Mouse (Mus musculus): ENCODE measurements around the gene Dgki.

DNA sequence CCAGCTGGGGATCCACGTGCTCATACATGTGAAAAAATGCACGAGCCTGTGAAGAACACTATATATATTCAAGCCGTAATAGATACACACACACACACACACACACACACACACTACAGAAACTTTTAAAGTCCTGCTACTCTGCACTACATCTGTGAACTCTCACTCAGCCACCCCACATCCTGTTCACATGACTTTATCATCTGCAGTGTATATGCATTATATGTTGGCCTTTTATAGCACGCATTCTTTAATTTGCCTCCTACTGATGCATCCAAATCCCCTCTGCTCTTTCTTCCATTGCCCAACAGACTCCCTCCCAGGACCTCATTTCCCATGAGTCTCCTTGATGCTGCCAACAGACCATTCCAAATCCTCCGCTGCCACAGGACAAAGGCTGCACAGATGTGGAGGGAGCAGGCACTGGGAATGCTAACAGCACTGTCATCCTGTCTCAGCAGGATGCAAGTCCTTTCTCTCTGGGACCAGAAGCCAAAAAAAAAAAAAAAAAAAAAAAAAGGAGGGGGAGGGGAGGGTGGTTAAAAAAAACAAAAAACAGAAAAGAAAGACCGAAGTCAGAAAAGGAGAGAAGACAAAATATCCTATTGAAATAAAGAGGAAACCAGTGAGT, 442.2 kb downstream of the Dgki start:
- TF ChIP-seq POLR2A (IDR thresholded peaks at IDR 0.05; ENCODE audit: insufficient read depth, low read length) = no peak
- peak; percentile 59; the same call in 1 of the 2 replicates for TF ChIP-seq EP300 (IDR thresholded peaks at IDR 0.05; ENCODE audit: insufficient read depth, low read depth, low read length)
